Mouse (Mus musculus): ENCODE data around the gene Dnajc5g.

The Dnajc5g gene

GRCm38 (mm10) chr5:31108000-31108490, 2.0 kb downstream of the Dnajc5g start, which contains the start of gene Slc30a3:
Gene Slc30a3, minus strand, starts transcription at chr5:31108237.
- no peak for DNase-seq (ENCODE audit: low spot score in 2 of 2)

DNA sequence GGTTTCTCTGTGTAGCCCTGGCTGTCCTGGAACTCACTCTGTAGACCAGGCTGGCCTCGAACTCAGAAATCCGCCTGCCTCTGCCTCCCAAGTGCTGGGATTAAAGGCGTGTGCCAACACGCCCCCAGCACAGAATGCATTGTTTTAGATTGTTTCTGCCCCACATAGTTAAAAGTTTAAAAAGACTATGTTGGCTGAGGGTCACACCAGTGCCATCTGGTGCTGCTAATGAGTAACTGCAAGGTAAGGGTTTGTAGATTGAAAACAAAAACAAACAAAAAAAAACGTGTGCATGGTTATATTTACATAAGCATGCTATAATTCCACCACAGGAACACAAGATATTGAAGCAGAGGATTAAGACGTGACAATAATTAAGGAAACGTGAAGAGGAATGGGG, 4.7 kb downstream of the Dnajc5g start:
- DNase-seq (ENCODE audit: low spot score in 2 of 2) = no peak

GRCm38 (mm10) chr5:31116354-31116753, 10.3 kb downstream of the Dnajc5g start, which contains the start of gene Trim54:
Gene Trim54, plus strand, starts transcription at chr5:31116712.
- DNase-seq (ENCODE audit: low spot score in 2 of 2) = no peak

DNA sequence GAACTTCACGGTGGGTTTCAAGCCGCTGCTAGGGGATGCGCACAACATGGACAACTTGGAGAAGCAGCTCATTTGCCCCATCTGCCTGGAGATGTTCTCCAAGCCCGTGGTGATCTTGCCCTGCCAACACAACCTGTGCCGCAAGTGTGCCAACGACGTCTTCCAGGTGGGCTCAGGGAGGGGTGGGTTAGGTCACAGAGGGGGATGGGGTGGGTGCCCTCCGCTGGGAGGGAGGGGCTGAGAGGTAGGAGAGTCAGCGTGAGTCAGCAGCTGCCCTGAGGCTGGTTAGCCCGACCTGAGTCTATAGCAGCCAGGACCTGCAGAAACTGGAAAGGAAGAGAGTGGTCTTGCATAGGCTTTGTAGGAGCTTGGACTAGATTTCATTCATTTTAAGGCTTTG, 10.8 kb downstream of the Dnajc5g start:
- DNase-seq (ENCODE audit: low spot score in 2 of 2) = no peak

DNA sequence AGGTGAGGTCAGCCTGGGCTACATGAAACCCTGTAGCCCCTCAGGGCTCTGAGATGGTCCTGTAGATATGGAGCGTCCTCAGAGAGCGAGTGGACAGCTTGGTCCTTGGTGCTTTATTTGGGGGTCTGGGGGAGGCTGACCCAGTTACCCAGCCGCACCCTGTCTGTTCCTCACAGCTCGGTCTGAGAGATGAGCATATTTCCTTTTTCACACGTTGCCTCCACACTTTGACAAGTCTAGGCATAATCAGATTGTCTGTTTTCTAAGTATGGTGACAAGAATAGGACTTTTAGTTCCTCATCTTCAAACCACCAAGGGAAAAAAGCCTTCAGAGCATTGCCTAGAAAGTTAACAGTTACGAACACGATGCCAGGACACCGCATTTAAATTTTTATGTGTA, 15.0 kb downstream of the Dnajc5g start:
- no peak for DNase-seq (ENCODE audit: low spot score in 2 of 2)

GRCm38 (mm10) chr5:31123481-31123880, 17.4 kb downstream of the Dnajc5g start:
- no peak for DNase-seq (ENCODE audit: low spot score in 2 of 2)

- no peak for DNase-seq (ENCODE audit: low spot score in 2 of 2)
Observed at GRCm38 (mm10) chr5:31126050-31126449, 20.0 kb downstream of the Dnajc5g start.

DNA sequence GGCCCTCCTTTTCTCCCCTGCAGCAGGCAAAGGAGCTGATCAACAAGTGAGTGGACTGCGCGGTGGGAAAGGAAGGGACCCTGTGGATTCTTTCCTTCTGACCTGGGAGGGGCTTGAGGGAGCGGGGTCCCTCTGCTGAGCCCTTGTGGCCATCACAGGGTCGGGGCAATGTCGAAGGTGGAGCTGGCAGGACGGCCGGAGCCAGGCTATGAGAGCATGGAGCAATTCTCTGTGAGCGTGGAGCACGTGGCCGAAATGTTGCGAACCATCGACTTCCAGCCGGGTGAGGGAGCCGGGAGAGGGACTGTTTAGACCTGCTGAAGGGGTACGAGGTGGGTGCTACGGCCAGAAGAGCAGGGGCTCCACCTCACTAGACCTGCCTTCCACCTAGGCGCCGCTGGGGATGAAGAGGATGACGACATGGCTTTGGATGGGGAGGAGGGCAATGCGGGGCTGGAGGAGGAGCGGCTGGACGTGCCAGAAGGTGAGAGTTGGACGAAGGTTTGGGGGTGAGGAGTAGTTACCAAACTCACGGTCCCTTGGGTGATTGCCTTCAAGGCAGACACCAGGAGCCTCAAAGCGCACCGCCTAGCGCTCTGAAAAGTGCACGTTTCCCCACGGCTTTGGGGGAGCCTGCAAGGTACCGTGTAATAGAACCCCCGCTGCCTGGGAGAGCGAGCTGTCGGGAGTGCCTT, 30.8 kb downstream of the Dnajc5g start:
- no peak for DNase-seq (ENCODE audit: low spot score in 2 of 2)

- DNase-seq (ENCODE audit: low spot score in 2 of 2) = no peak
Observed at GRCm38 (mm10) chr5:31137658-31138057, 31.6 kb downstream of the Dnajc5g start.

- DNase-seq (ENCODE audit: low spot score in 2 of 2) = no peak
Observed at GRCm38 (mm10) chr5:31138241-31138967, 32.3 kb downstream of the Dnajc5g start, which contains the start of gene Ucn. Gene Ucn, minus strand, starts transcription at chr5:31138829.

GRCm38 (mm10) chr5:31138968-31139425, 32.9 kb downstream of the Dnajc5g start:
- DNase-seq (ENCODE audit: low spot score in 2 of 2) = peak in 1 of 2 experiments; percentile 23

DNA sequence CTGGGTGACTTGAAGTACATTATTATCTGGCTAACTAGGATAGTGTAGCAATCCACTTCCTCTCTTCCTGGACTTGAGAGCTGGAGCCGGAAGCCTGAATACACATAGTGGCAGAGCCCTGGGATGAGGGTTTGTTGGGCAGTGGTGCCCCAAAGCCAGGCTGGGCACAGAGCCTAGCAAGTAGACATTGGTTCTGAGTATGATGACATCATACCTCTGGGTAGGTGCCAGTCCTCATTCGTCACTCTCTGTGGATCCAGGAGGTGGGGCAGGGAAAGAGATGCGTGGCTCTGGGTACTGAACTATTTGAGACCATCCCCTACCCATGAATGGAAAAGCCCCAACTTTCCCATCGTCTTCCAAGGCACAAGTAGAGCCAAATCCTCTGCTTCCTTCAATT, 43.7 kb downstream of the Dnajc5g start:
- DNase-seq (ENCODE audit: low spot score in 2 of 2) = no peak

DNA sequence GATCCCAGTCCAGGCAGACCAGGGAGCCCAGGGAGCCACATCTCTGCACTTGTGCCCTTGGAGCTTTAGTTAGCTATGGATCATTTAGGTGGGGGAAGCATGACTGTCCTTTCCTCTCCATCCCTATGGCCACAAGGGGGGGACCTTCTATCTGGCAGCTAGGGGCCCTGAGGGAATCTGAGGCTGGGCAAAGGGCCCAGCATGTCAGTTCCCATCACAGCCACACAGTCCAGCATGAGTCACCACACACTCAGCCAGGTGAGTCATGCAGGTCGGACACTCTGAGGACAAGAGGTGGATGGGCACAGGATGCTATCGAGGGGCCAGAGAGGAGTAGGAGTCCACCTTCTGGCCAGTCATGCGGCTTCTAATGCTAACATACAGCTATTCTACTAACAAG, 45.7 kb downstream of the Dnajc5g start:
- DNase-seq (ENCODE audit: low spot score in 2 of 2) = no peak

- peak in 1 of 2 experiments; percentile 12 for DNase-seq (ENCODE audit: low spot score in 2 of 2)
Observed at GRCm38 (mm10) chr5:31153516-31154151, 47.5 kb downstream of the Dnajc5g start.

DNA sequence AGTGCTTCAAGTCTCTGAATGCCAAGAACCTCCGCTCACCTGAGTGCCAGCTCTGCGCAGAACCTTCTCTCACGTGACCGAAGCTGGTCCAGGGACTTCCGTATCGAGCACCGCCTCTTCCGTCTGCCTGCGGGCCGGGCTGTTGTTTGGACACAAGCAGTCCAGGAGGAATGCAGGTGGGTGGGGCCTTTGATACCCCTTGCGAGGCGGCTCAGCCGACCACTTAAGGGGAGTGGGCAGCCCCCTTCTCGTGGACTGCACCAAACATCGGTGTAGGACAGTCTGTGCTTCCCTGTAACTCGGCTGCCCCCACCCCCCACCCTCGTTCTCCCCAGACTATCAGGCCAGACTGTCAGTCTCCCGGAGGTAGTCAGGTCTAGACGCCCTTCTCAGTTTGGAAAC, 48.1 kb downstream of the Dnajc5g start, which contains the start of gene Mpv17:
Gene Mpv17 (minus strand): TSS at position 100 of the 402 bp plus-strand sequence.
- peak; percentile 70 to 78 for DNase-seq (ENCODE audit: low spot score in 2 of 2)

Measured in spleen, postnatal 10 days (tissue).